Mouse (Mus musculus) liver, embryonic 14.5 days (tissue): ENCODE results near the gene I830077J02Rik. TPM values are rescaled to one million over a fixed set of nuclear protein-coding genes. Genes with fewer than 3 reads are reported as not detected.

ENCODE experiments used
- ATAC-seq: fragments of 200-750 bp; cut with Nextera tagmentation; 2 replicates; pipeline ENCODE4 v1.8.0; 2017; ENCODE audit warnings: moderate number of reproducible peaks, mild to moderate bottlenecking, moderate library complexity; ENCODE audit not compliant: insufficient read depth
- DNase-seq, 3 experiments: peaks; one replicate each; pipeline ENCODE4 v3.0.0-alpha.2; 2012 to 2013; ENCODE audit warnings: low read depth in 3 of 3, low spot score in 3 of 3
- H3K27ac ChIP-seq: fragments of 300-500 bp; sonication (generic); 2 replicates; pipeline ENCODE4 v1.5.1; 2014; ENCODE audit warnings: moderate library complexity, mild to moderate bottlenecking, control low read depth, inconsistent platforms
- H3K27me3 ChIP-seq: fragments of 300-500 bp; sonication (generic); 2 replicates; pipeline ENCODE4 v1.6.1; 2014; ENCODE audit warnings: mild to moderate bottlenecking, low read length, moderate library complexity; ENCODE audit not compliant: control insufficient read depth, insufficient read depth
- H3K36me3 ChIP-seq: fragments of 300-500 bp; sonication (generic); replicated peaks from 2 replicates; pipeline ENCODE4 v1.6.1; 2014; ENCODE audit warnings: low read depth; ENCODE audit not compliant: control insufficient read depth, insufficient read depth
- H3K4me1 ChIP-seq, 2 experiments: fragments of 200-500 bp in 1 of 2; fragments of 300-500 bp in 1 of 2; sonication (generic) in 1 of 2; replicated peaks; 2 replicates each; pipeline ENCODE4 v1.6.1; 2012 to 2014; ENCODE audit warnings: antibody characterized with exemption in 1 of 2, inconsistent platforms in 1 of 2, low read length in 1 of 2; ENCODE audit not compliant: control insufficient read depth in 2 of 2, insufficient read depth in 2 of 2
- H3K4me2 ChIP-seq: fragments of 300-500 bp; sonication (generic); 2 replicates; pipeline ENCODE4 v1.6.1; 2014; ENCODE audit warnings: low read depth, mild to moderate bottlenecking, control low read depth, moderate library complexity
- H3K4me3 ChIP-seq, 2 experiments: fragments of 200-500 bp in 1 of 2; fragments of 300-500 bp in 1 of 2; sonication (generic) in 1 of 2; 2 replicates each; pipeline ENCODE4 v1.5.1; 2012 to 2014; ENCODE audit warnings: low read depth in 2 of 2, low read length in 2 of 2, mild to moderate bottlenecking in 2 of 2, control low read depth in 1 of 2, inconsistent platforms in 1 of 2, moderate library complexity in 1 of 2; ENCODE audit not compliant: insufficient read depth in 1 of 2
- H3K9ac ChIP-seq: fragments of 300-500 bp; sonication (generic); replicated peaks from 2 replicates; pipeline ENCODE4 v1.6.1; 2014; ENCODE audit warnings: mild to moderate bottlenecking, control low read depth, moderate library complexity
- H3K9me3 ChIP-seq: fragments of 300-500 bp; sonication (generic); 2 replicates; pipeline ENCODE4 v1.6.1; 2016; ENCODE audit warnings: low read length, mixed read lengths; ENCODE audit not compliant: control insufficient read depth
- CTCF ChIP-seq: IDR thresholded peaks from 2 replicates; pipeline ENCODE4 v1.5.1; 2016; ENCODE audit warnings: antibody characterized with exemption, low read depth, control low read depth
- EP300 ChIP-seq: IDR thresholded peaks from 2 replicates; pipeline ENCODE4 v1.6.1; 2016; ENCODE audit warnings: antibody characterized with exemption, low read depth
- WGBS: fragments of 180-500 bp; shearing (Covaris S2); extraction: QIAGEN DNeasy Blood & Tissue Kit; methylation state at CpG from one replicate; pipeline ENCODE4 v1.1.7; 2014; ENCODE audit not compliant: insufficient replicate concordance; 5-methylcytosine and 5-hydroxymethylcytosine counted together
- polyA plus RNA-seq, 2 experiments: library from polyadenylated mRNA; depleted of rRNA in 1 of 2; stranded (reverse) in 1 of 2; unstranded in 1 of 2; fragments of >200 nt; fragmentation: Nextera tagmentation in 1 of 2; extraction: Ambion mirVana in 1 of 2; gene quantifications; 2 replicates each; pipeline versions ENCODE4 v1.2.1 to v1.2.3; 2012 to 2014

The I830077J02Rik gene
- polyA plus RNA-seq, 2 experiments: 3.0 to 4.1 TPM

DNA sequence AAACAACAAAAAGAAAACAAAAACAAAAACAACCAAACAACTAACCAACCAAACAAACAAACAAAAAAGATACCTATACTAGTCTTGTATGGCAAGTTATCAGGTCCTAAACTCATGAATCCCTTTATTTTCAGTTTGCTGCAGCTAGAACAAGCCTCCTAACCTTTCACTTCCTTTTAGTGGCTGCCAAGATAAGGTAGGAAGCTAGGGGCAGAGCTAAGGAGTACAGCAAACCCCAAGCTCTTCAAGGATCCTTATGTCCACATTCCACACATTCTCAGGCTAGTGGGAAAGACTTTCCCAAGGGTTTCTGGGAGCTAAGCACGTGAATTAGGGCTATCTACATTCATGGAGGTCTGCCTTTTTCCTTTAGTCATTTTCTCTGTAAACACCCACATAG lies 17.2 kb downstream of the I830077J02Rik start:
- DNase-seq: no peak
- no peak overlapping the region for H3K27ac ChIP-seq
- no peak for ATAC-seq
- H3K4me3 ChIP-seq: no peak overlapping the region
- H3K27me3 ChIP-seq: no peaks in the 10 kb centered on the region
- no peak overlapping the region for H3K9ac ChIP-seq
- 26% methylated on average over 1 of the region's 1 CpGs for WGBS
- TF ChIP-seq CTCF (no peak), EP300 (no peak)
- no peaks in the 10 kb centered on the region for H3K36me3 ChIP-seq
- H3K4me2 ChIP-seq: no peak overlapping the region
- peaks cover 37 to 56% of the 10 kb centered on the region in 2 experiments for H3K4me1 ChIP-seq
- no peaks in the 10 kb centered on the region for H3K9me3 ChIP-seq

DNA sequence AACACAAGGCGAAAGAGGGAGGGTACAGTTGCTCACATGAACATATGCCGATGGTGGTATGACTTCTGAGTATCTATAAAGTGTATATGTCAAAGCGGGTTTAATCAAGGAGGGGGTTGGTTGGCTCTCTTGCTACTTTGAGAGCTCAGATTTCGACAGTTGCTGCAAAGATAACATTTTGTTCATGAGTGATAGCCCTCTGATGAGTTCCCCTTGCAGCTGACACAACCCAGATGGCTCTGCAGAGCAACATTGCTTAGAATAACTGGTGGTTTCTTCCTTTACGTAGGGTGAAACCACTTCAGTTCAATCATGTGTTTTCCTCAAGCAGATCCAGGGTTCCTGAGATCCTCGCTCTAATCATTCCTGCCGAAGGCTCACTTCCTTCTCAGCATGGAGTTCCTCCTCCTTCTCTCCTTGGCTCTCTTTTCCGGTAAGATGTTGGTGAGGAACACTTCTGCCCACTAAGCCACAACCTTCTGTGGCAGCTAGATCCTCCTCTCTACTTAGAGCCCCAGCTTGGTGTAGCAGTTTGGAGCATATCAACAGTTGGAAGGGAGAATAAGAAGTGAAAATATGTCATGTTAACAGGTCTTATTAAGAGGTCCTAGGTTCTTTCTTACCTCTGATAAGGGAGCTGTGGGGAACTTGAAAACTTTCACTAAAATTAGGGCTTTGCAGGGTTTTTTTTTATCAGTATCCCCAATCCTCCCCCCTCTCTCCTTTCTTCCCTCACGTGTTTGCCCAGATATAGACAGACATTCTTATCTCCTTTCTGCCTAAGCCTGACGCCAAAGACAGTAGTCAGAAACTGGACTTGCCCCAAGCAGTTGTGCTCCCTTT lies 18.4 kb downstream of the I830077J02Rik start:
- Histone ChIP-seq H3K4me2 (peak overlapping the region; percentile 63), H3K4me1 (peaks cover 37 to 54% of the 10 kb centered on the region in 2 experiments), H3K27me3 (no peaks in the 10 kb centered on the region), H3K4me3 (peak overlapping the region in 1 of 2 experiments; percentile 5; a peak in 2 of 4 replicates), H3K9ac (peak overlapping the region; percentile 33; the same call in 1 of the 2 replicates), H3K36me3 (no peaks in the 10 kb centered on the region), H3K9me3 (no peaks in the 10 kb centered on the region), H3K27ac (peak overlapping the region; percentile 12; the same call in 1 of the 2 replicates)
- DNase-seq (peak in 2 of 3 experiments; percentile 44 to 45), ATAC-seq (peak; percentile 76)
- 7% methylated on average over 10 of the region's 10 CpGs for WGBS
- TF ChIP-seq CTCF (no peak), EP300 (peak; percentile 62)

DNA sequence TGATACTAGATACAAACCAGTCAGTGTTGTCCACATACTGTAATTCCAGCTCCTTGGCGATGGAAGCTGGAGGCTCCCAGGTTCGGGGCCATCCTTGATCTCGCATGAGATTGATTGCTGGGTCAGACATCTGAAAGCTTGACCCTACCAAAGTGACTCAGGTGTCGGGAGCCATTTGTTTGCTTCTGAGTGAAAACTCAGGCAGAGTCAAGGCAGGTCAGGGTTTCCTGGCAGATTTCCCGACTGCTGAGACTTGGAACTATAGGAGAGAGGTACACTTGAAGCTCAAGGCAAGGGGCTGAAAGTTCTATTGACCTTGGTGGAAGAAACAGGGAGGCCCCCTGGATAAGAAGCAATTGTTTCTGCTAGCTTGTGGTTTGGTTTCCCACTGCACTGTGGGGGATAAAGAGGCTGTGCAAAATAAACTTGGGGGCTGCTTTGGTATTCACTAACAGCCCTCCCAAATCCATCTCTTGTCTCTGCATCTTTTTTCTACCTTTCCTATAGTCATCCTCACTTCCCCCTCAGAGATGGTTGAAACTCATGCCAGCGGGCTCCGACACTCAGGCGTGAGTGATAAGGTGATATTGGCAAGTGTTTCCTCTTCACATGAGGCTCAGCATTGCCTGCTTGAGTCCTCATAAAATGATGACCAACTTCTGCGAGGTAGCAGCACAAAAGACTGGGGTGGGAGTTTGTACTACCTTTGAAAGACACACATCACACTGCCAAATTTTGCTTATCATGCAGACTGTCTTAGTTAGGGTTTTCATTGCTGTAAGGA lies 20.2 kb downstream of the I830077J02Rik start:
- H3K9ac ChIP-seq: no peak overlapping the region
- H3K4me1 ChIP-seq: peaks cover 29 to 47% of the 10 kb centered on the region in 2 experiments
- no peak overlapping the region for H3K4me2 ChIP-seq
- no peaks in the 10 kb centered on the region for H3K9me3 ChIP-seq
- ATAC-seq (no peak), DNase-seq (no peak)
- H3K27me3 ChIP-seq: no peaks in the 10 kb centered on the region
- H3K27ac ChIP-seq: no peak overlapping the region
- WGBS: 36% methylated on average over 9 of the region's 9 CpGs
- TF ChIP-seq CTCF (no peak), EP300 (no peak)
- H3K4me3 ChIP-seq: no peak overlapping the region
- no peaks in the 10 kb centered on the region for H3K36me3 ChIP-seq

DNA sequence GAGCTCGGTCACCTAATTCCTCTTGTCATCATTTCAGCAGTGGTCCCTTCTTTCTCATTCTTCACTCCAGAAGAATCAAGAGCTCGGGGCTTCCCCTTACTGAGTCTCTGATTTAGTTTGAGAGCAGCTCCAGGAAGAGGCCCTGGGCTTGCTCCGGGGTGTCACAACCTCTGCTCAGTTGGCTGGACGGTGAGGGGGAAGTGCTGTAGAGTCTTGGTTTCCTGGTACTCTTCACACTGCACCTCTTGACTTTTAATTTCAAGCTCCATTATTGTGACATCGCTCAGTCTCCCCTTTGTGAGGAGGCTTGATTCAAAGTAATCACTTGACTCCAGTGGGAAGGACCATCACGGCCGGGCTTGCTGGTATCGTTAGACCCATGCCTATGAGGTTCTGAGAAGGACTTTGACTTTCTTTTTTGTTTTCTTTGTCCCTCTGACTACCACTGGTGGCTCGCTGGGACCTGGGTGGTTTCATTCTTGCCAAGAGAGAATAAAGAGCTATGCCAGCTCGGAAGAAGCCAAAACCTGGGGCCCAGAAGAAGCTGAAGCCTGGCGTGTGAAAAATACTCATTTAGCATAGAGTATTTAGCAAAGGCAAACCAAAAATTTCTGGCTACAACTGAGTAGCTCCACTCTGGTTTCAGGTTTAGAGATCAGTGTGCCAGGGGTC lies 21.8 kb downstream of the I830077J02Rik start:
- peaks cover 27 to 41% of the 10 kb centered on the region in 2 experiments for H3K4me1 ChIP-seq
- DNase-seq (no peak), ATAC-seq (no peak)
- TF ChIP-seq CTCF (no peak), EP300 (no peak)
- 36% methylated on average over 11 of the region's 11 CpGs for WGBS
- H3K27me3 ChIP-seq: no peaks in the 10 kb centered on the region
- no peak overlapping the region for H3K4me3 ChIP-seq
- H3K9ac ChIP-seq: no peak overlapping the region
- H3K36me3 ChIP-seq: no peaks in the 10 kb centered on the region
- no peaks in the 10 kb centered on the region for H3K9me3 ChIP-seq
- H3K4me2 ChIP-seq: no peak overlapping the region
- no peak overlapping the region for H3K27ac ChIP-seq
